Mouse (Mus musculus): ENCODE measurements around the gene Avp. TPM values are rescaled to one million over a fixed set of nuclear protein-coding genes. Genes with fewer than 3 reads are reported as not detected.

Avp gene
- total RNA-seq, 2 experiments from 2014 or later: not detected

Other genes with a start within 250 kb of the Avp start
- gene Cpxm1, start 185.0 kb downstream of the Avp start, total RNA-seq (2015; ENCODE audit: low replicate concordance): not detected in 2 replicates
- gene Cpxm1, start 185.0 kb downstream of the Avp start, total RNA-seq (2017; ENCODE audit: low replicate concordance): not detected in 2 replicates
- not detected in 2 replicates for gene Gm28372, start 177.3 kb downstream of the Avp start, total RNA-seq (2015; ENCODE audit: low replicate concordance)
- not detected in 2 replicates for gene Gm28372, start 177.3 kb downstream of the Avp start, total RNA-seq (2017; ENCODE audit: low replicate concordance)
- gene 1700020A23Rik, start 177.3 kb downstream of the Avp start, total RNA-seq (2015; ENCODE audit: low replicate concordance): not detected in 2 replicates
- gene 1700020A23Rik, start 177.3 kb downstream of the Avp start, total RNA-seq (2017; ENCODE audit: low replicate concordance): not detected in 2 replicates
- not detected in 2 replicates for gene Tmem239, start 176.1 kb downstream of the Avp start, total RNA-seq (2015; ENCODE audit: low replicate concordance)
- not detected in 2 replicates for gene Tmem239, start 176.1 kb downstream of the Avp start, total RNA-seq (2017; ENCODE audit: low replicate concordance)
- gene Vps16, start 158.2 kb downstream of the Avp start, total RNA-seq (2015; ENCODE audit: low replicate concordance): 74.6 and 122 TPM in 2 replicates
- gene Vps16, start 158.2 kb downstream of the Avp start, total RNA-seq (2017; ENCODE audit: low replicate concordance): 62.8 and 75.8 TPM in 2 replicates
- gene Pced1a, start 157.9 kb downstream of the Avp start, total RNA-seq (2015; ENCODE audit: low replicate concordance): 0.72 TPM in 1 of 2 replicates, not detected in the other
- 1.2 and 1.9 TPM in 2 replicates for gene Pced1a, start 157.9 kb downstream of the Avp start, total RNA-seq (2017; ENCODE audit: low replicate concordance)
- 81.4 and 84.7 TPM in 2 replicates for gene Ptpra, start 132.3 kb downstream of the Avp start, total RNA-seq (2015; ENCODE audit: low replicate concordance)
- 153 and 160 TPM in 2 replicates for gene Ptpra, start 132.3 kb downstream of the Avp start, total RNA-seq (2017; ENCODE audit: low replicate concordance)
- 11.2 and 15.1 TPM in 2 replicates for gene Mrps26, start 18.8 kb downstream of the Avp start, total RNA-seq (2015; ENCODE audit: low replicate concordance)
- 8.3 and 11.3 TPM in 2 replicates for gene Mrps26, start 18.8 kb downstream of the Avp start, total RNA-seq (2017; ENCODE audit: low replicate concordance)
- gene Oxt, start 6.4 kb downstream of the Avp start, total RNA-seq (2015; ENCODE audit: low replicate concordance): not detected in 2 replicates
- not detected in 2 replicates for gene Oxt, start 6.4 kb downstream of the Avp start, total RNA-seq (2017; ENCODE audit: low replicate concordance)
- 14.1 and 18.0 TPM in 2 replicates for gene Fastkd5, start 47.5 kb upstream of the Avp start, total RNA-seq (2015; ENCODE audit: low replicate concordance)
- gene Fastkd5, start 47.5 kb upstream of the Avp start, total RNA-seq (2017; ENCODE audit: low replicate concordance): 6.3 and 7.6 TPM in 2 replicates
- gene Ubox5, start 47.5 kb upstream of the Avp start, total RNA-seq (2015; ENCODE audit: low replicate concordance): 5.0 and 7.2 TPM in 2 replicates
- gene Ubox5, start 47.5 kb upstream of the Avp start, total RNA-seq (2017; ENCODE audit: low replicate concordance): 0.61 and 5.3 TPM in 2 replicates
- 1.8 TPM in 1 of 2 replicates, not detected in the other for gene Lzts3, start 60.2 kb upstream of the Avp start, total RNA-seq (2015; ENCODE audit: low replicate concordance)
- 0.15 and 0.90 TPM in 2 replicates for gene Lzts3, start 60.2 kb upstream of the Avp start, total RNA-seq (2017; ENCODE audit: low replicate concordance)
- gene Ddrgk1, start 82.1 kb upstream of the Avp start, total RNA-seq (2015; ENCODE audit: low replicate concordance): 28.1 and 73.5 TPM in 2 replicates
- gene Ddrgk1, start 82.1 kb upstream of the Avp start, total RNA-seq (2017; ENCODE audit: low replicate concordance): 67.4 and 68.5 TPM in 2 replicates
- 20.2 and 23.9 TPM in 2 replicates for gene Itpa, start 85.1 kb upstream of the Avp start, total RNA-seq (2015; ENCODE audit: low replicate concordance)
- gene Itpa, start 85.1 kb upstream of the Avp start, total RNA-seq (2017; ENCODE audit: low replicate concordance): 43.3 and 56.7 TPM in 2 replicates
- gene Slc4a11, start 115.0 kb upstream of the Avp start, total RNA-seq (2015; ENCODE audit: low replicate concordance): not detected in 2 replicates
- gene Slc4a11, start 115.0 kb upstream of the Avp start, total RNA-seq (2017; ENCODE audit: low replicate concordance): not detected in 2 replicates